Mouse (Mus musculus): Measurements from ENCODE around the gene Hist2h2bb.
"Not testable (repeated sequence)": the region's sequence is repeated elsewhere in the genome, so short reads cannot be mapped to it uniquely, and the experiment has no call there.

The Hist2h2bb gene

DNA sequence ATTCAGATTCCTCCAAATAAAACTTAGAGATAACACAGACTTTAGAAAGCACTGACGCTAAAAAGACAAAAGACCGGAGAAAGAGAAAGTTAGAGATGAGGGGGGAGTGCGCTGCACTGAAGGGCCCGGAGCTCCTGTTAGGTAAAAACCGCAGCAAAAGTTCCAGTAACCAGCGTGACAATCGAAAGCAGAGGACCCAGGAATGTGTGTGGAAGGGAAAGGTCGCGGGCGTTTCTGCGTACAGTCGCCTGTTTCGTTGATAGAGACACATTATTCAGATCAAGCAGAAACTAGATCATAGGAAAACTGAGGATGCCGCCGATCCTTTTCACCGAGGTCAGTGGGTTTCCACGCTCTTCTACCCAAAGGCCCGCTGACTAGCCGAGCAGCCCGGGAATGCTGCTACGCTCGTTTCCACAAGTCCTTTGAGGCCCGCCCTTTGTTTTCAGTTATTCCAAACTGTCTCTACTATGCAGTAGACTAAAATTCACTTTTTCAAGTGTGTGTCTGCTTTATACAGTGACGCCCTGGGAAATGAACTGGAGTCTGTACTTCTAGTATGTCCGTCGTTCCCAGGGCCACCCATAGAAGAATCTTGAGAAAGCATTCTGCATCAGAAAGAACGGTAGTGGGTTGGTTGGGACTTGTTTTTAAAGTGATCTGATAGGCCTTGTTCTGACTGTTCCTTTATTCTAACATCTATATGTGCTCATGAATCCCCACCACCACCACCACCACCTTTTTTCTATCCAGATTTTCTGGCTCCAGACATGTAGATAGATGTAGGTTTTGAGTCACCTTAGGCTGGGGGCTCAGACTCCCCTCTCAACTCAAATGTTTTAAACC, 5.8 kb upstream of the Hist2h2bb start:
- DNase-seq (ENCODE audit: low spot score) = no peak

DNA sequence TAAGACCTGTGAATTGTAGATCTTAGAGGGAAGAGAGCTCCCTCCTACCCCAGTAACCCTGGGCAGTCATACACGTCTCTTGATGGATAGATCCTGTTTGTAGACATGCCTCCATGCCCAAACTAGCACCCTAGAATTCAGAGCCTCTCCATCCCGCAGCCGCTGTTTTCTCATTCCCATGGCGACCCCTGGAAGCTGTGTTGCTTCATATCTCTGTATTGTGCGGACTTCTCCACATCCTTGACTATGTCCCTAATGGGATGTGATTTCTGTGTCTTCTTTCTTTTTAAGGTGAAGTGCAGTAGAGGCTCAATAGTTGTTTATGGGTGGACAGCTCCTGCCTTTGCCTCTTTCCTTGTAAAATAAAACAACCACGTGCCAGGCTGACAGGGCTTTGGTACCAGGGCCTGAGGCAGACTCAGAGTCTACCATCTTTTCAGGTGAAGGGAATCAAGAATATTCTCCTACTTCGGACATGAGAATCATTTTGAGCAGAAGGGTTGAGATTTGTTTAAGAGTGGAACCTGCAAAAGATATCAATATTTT, 5.1 kb upstream of the Hist2h2bb start:
- no peak for DNase-seq (ENCODE audit: low spot score)

DNA sequence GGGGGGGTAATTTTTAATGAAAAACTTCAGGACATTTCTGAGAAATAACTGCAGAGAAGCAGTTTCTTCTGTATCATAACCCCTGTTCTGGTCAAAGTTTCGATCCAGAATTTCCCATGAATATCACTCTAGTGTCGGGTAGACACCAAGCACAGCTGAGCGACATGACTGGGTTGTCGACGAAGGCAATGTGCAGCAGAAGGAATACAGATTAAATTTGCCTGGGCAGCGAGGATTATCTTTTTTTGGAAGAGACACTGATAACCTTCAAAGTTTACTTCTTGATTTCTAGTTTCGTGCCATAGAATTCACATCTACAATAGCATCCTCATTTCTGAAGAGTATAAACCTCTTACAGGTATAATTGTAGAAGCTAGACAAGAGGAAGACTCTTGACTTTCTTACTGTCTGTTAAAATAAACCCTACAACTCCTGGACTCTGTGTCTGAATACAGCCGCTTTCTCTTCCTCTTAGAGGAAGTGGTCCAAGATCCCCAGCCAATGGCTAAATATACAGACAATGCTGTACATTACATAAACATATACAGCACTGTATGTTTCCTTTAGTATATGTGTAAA, 3.3 kb upstream of the Hist2h2bb start:
- no peak for DNase-seq (ENCODE audit: low spot score)

DNA sequence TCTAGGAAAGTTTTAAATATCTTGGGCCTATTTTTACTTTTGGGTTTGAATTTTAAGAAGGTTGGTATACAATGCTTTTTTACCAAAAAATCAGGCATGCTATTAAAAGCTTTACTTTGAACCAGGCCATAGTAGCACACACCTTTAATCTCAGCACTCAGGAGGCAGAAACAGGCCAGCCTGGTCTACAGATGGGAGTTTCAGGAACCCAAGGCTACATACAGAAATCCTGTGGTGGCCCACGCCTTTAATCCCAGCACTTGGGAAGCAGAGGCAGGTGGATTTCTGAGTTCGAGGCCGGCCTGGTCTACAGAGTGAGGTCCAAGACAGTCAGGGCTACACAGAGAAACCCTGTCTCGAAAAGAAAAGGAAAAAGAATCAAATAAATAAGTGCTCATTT, 2.0 kb upstream of the Hist2h2bb start:
- no peak for DNase-seq (ENCODE audit: low spot score)

DNA sequence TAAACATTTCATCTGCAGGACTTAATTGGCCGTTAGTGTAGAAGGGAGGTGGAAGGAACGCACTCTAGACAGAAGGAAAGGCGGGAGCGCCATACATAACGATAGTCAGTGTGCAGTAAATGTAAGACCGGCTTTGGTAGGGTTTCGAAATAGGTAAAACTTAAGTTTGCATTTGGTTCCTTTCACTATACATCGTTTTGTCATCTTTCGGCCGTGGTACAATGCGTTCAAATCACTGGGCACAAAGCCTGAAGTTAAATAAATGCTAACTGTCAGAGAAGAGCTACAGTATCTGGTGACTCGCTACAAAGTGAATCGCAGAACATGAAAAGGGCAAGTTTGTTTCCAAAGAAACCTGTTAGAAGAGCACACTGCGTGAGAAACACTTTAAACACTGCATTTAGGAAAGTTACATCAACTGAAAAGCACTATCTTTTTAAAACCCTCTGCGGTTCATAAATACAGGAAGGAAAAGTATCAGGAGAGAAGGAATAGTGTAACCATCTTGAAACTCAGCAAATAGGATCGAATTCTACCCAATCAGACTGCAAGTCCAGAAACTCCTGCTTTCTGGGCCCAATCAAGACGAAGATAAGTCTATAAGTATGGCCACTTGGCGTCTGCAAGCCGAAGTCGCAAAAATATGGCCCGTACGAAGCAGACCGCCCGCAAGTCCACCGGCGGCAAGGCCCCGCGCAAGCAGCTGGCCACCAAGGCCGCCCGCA, 1.3 kb upstream of the Hist2h2bb start, which contains the start of gene Hist2h3b:
Gene Hist2h3b, plus strand, starts transcription at position 604 of the 725 bp plus-strand sequence.
- DNase-seq (ENCODE audit: low spot score) = peak; percentile 71

DNA sequence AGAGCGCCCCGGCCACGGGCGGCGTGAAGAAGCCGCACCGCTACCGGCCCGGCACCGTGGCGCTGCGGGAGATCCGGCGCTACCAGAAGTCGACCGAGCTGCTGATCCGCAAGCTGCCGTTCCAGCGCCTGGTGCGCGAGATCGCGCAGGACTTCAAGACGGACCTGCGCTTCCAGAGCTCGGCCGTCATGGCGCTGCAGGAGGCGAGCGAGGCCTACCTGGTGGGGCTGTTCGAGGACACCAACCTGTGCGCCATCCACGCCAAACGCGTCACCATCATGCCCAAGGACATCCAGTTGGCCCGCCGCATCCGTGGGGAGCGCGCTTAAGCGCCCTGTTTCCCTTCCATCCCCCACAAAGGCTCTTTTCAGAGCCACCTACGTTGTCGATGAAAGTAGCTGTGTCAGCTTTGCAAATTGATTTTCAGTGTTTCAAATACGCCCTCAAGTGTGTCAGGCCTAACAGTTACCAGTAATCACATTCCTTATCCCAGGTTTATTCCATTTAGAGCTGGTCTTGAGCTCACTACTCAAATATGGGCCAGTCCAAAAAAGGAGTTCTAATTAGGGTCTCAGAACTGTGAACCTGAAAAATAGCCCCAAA, 675 bp upstream of the Hist2h2bb start:
- not testable (repeated sequence) for DNase-seq (ENCODE audit: low spot score)

DNA sequence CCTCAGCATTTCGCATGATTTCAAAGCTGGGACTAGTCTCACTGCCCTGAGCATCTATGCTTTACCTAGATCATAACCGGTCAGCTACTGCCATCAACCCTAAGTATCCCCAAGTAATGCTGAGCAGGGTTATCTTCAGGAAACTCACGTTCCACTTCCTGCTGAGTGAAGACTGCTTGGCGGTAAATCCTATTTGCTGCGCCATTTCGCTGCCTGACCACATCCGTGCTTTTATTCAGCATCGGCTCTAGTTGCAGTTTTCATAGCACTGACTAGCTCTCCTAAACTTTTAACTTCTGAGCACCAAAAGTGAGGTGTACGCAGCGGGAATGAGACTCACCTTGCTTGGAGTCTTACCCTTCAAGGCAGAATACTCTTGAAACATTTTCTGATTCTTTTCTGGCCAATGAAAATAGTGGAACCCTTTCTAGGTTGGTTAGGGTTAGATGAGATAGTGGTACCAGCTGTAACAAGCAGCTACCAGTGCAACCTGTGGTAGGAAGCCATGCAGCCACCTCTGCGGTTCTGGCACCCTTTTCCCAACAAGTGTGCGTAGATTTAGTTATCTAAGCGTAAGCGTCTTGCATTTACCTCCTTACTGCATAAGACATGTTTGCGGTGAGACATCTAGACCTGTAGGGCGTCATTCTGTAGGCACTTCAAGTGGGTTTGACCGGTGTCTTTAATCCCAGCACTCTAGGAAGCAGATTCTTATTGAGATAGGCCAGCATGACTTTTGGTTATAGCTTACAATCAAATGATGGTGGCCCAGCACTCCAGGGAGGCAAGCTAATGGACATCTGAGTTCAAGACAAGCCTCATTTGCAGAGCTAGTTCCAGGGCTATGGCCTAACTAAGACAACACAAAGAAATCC, 4.3 kb downstream of the Hist2h2bb start:
- DNase-seq (ENCODE audit: low spot score) = no peak

DNA sequence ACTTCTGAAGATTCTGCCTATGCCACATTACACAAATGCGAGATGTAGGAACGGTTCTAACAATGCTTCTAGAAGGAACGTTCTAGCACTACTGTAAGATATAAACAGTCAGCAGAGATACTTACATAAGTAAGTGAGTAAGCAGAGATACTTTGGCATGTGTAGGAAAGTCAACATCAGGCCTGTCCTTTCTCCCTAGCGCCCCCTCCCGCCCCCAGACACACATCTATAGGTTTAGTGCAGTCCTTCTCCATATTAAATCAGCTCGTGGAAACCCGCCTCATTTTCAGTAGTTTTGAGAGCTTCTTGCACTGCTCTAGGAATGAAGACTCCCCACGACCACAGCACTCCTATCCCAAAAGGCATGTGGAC, 7.9 kb downstream of the Hist2h2bb start:
- no peak for DNase-seq (ENCODE audit: low spot score)

DNA sequence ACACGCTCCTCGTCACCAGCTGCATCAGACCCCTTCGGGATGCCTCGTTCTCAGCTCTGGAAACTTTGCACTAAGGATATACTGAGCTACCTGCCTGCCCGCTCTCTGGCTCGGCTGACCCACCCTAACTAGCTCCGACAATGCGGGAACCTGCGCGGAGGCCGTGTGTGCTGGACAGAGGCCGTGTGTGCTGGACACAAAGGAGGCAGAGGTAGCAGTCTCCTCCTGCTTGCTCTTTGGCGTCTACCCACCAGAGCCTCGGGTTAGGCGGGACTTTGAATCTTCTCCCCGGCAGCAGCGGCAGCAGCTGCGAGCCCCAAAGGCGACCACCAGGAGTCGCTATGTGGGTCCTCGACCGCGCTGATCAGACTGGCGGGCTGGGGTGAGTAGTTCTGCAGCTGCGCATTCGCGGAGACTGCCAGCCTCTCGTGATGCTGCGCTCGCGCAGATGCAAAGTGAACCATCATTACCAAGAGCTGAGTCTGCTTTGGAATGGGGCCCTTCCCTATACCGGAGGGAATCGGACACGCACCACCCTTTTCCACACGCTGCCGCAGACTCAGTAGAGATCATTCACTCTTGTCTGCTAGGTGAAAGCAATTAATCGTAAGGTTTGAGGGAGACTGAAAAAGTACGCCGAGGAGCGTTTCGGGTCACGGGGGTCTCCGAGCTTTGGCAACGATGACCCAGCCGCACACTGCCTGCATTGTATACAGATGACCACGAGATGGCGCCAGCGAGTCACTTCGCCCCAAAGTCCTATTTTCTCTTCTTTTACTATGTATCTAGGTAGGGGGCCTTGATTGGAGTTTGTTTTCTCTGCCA, 8.5 kb downstream of the Hist2h2bb start:
- DNase-seq (ENCODE audit: low spot score) = peak; percentile 86

DNA sequence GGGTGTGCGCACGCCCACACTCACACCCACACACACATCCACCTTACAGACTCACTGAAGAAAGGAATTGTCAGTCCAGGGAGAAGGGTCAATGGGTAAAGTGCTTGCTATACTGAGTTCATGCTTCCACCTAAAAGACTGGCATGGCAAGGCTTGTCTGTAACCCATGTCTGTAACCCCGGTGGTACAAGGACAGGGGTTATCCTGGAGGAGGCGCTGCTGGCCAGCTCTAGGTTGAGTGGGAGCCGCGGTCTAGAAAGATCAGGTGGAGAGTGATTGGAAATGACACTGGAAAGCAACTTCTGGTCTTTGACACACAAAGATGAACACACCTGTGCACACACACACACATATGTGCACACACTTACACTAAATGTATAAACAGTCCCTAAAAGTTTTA, 11.1 kb downstream of the Hist2h2bb start:
- no peak for DNase-seq (ENCODE audit: low spot score)

DNA sequence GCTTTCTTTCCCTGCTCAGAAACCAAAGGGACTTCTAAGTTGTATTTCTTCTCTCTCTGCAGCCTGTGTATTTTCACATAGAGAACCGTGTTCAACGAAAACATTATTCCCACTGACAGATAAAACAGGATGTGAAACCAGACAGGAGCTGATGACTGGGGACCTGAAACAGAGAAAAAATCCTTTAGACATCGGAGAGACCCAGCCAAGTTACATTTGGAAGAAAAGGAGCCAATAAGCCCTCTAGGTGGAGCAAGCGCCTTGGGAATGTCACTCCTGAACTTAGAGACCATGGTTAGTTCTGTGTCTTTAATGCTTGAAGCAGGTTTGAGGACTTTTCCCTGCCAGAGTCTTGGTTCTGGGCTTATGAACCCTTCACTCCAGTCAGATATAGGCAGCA, 14.9 kb downstream of the Hist2h2bb start:
- no peak for DNase-seq (ENCODE audit: low spot score)

DNA sequence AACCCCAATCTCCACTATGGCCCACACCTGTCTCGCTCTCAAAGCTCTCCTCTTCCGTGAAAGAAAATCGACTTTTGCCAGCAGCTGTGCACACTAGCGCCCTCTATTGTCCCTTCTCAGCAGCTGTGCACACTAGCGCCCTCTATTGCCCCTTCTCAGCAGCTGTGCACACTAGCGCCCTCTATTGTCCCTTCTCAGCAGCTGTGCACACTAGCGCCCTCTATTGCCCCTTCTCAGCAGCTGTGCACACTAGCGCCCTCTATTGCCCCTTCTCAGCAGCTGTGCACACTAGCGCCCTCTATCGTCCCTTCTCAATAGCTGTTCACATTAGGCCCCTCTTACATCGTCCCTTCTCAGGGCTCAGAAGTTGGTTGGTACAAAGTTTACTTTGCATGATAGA, 17.8 kb downstream of the Hist2h2bb start:
- DNase-seq (ENCODE audit: low spot score) = peak; percentile 34

DNA sequence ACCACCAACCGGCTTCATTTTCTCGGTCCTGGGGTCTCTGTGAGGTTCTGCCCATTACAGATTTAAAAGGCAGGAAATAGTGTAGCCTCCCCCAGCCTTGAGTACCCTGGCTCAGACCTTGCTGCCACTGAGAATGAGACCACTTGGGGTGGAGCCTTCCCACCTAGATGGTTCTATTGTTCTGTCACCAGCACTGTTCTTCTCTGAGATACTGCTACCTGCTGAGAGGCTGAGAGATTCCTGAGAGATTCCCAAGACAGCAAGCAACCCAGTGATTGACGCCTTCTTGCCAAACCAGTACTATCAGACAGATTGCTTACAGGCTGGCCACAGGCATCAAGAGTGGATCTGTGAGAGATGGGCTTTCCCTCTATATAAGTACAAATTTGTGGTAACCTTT, 19.6 kb downstream of the Hist2h2bb start:
- no peak for DNase-seq (ENCODE audit: low spot score)

DNA sequence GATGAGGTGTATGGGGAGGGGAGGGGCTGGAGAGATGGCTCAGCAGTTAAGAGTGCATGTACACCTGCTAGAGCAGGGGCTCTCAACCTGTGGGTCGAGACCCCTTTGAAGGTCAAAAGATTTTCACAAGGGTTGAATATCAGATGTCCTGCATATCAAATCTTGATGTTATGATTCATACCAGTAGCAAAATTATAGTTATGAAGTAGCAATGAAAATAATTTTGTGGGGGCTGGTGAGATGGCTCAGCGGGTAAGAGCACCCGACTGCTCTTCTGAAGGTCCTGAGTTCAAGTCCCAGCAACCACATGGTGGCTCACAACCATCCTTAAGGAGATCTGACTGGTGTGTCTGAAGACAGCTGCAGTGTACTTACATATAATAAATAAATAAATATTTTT, 21.2 kb downstream of the Hist2h2bb start:
- DNase-seq (ENCODE audit: low spot score) = not testable (repeated sequence)

DNA sequence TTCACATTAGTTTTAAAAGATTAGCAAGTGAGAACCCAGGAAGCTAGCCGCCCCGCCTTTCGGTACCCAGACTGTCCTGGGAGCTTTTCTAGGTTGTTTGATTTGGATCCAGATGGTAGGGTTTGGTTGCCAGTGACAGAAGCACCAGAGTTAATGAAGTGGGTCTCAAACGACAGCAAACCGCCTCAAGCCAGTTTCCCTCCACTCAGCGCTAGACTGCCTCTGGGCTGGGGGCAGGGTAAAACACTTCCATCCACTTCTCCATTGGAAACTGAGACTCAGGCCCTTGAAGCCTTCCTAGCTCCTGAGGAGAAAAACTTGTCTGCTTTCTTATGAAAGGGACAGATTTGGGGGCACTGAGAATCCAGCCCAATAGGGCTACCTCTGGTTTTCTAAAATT, 23.1 kb downstream of the Hist2h2bb start:
- DNase-seq (ENCODE audit: low spot score) = no peak

DNA sequence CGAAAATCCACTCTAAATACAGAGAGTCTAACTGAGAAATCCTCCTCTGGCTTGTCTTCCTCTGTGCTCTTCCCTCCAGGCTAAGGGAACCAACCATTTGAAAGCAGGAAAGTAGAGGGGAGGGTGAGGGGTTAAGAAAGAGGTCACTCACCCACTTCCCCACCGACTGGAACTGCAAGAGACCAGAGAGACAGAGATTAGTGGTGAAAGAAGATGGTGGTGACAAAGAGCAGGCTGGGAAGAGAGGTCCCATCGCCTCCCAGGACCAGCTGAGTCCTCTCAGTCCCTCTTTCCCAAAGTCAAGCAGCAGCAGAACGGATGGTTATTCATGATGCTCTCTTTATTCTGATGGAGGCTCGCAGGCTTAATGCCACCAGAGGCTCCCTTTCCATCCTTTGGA, 23.8 kb downstream of the Hist2h2bb start:
- no peak for DNase-seq (ENCODE audit: low spot score)

DNA sequence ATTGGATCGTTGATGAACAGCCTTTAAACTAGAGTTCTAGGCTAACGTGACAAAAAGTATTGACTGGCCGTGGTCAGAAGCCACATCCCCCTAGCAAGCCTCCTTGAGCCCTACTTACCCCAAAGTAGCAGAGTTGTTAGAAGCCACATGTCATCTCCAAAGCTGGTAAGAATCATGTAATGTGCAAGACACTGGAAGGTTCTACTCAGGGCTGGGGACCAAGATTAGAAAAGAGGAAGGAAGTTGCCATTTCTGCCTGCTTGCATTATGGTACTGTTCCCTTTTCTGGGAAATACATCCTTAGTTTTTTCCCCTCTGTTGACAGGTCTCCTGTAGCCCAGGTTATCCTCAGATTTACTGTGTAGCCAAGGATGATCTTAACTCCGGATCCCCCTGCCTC, 24.2 kb downstream of the Hist2h2bb start, which contains the start of gene Fcgr1:
Gene Fcgr1, minus strand, starts transcription at position 183 of the 400 bp plus-strand sequence.
- DNase-seq (ENCODE audit: low spot score) = no peak

DNA sequence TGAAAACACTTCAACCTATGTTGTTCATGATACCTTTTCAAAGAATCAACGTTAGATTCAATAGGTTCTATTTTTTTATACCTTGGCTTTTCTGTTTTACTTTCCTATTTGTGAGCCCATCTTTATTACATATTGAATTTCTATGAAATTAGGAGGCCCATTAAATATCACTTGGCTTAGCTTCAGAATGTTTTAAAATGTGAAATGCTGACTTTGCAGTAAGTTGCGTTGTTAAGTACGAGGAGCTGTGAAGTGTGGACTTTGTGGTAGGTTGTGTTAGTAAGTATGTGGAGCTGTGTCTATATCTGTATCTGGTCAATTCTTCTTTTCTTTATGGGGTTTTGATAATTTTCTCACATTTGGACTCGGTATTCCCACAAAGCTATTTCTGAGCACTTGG, 28.8 kb downstream of the Hist2h2bb start:
- no peak for DNase-seq (ENCODE audit: low spot score)

DNA sequence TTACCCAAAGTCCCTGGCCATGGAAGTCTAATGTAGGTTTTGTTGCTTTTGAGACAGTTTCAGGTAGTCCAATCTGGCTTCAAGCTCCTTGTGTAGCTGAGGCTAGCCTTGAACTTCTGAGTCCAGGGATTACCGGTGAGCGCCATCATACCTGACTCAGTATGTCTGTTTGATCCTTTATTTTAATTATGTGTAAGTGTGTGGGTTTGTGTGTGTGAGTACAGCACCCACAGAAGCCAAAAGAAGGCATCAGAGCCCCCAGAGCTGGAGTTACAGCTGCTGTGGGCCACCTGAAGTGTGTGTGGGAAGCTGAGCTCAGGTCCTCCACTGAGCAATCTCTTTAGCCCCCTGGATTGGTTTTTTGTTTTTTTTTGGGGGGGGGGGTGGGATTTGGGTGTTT, 30.0 kb downstream of the Hist2h2bb start:
- DNase-seq (ENCODE audit: low spot score) = no peak

Data from testis, postnatal 14 days (tissue).